Mouse (Mus musculus) frontal cortex, adult (tissue): ENCODE measurements at regions not wholly inside any gene's neighbourhood (a gene's known extent, or its start where the extent isn't known, plus 50 kb on each side); places are given as distances from the start of the nearest gene placed in this dataset.
A peak's percentile ranks its signal among the peaks of the same experiment; 100 is the strongest.

ENCODE experiments used
- ATAC-seq: cut with Nextera tagmentation; 2 replicates; pipeline ENCODE4 v1.9.2; 2017; ENCODE audit warnings: mild to moderate bottlenecking, moderate library complexity, mixed read lengths; ENCODE audit not compliant: low TSS enrichment

DNA sequence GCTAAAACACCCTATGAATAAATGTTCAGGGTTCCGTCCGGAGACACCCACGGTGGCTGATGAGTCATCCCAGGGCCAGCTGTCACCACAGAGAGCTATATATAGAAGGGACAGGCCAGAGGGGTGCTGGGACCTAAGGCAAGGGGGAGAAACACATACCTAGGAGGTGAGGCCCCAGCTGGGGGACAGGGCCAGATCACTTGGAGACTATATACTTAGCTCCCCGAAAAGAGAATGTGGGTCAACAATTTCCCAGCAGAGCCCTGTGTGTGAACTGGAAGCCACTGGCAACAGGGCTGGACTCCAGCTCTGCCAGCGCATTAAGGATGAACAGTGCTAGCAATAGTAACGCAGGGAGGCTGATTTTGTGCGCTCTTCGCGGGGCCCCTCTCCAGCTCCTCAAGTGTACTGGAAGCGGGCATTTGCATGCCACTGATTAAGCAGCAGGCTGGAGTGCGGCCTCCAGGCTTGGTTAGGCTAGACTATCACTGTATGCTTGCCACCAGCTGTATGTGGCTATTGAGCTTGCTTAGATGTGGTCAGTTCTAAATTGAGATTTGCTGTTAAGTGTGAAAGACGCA lies 320.4 kb downstream of the Bcor start:
- peak; percentile 81 for ATAC-seq

DNA sequence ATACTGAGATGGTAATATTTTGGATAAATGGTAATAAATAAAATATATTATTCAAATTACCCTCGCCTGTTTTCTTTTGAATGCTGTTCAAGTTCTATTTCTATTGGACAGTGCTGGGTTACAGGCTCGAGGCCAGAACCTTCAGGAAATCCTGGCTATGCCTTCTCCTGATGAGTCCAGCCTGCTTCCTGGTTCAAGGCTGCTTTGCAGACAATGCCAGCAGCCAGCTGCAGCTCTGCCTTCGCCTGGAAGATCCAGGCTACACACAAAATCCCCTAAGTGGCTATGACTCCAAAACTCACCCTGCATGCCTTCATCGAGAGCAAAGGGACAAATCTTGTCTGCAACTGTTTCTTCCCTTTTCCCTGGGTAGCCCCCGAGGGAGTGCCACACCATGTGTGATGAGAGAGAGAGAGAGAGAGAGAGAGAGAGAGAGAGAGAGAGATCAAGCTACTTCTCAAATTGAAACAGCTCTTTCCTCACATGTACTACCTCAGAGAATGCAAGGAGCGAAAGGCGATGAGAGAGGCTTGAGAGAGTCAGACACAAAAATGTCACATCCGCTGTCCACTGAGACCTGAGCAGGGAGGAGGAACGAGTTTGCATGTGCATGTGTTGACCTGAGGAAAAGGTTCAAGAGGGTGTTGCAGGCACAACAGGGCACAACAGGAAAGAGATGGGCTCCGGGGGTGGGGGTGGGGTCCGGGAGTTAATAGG lies 319.7 kb downstream of the Bcor start:
- no peak for ATAC-seq

DNA sequence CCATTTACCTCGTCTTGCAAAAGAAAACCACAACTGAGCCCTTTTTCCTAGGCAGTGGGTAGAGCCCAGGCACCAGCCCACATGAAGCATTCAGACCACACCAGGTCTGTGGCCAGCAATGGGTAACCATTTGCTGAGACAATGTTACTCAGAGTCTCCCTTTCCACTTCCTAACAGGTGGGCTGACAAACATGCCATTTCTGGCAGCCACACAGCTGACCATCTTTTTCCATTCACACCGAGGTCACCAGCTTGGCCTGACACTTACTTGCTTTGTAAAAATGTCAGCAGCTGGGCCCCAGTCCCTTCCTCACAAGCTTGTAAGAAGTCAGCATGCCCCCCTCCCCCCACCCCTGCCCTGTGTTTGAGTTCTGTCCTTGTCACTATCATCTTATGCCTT lies 314.6 kb downstream of the Bcor start:
- ATAC-seq, result no peak

- no peak for ATAC-seq
Measured at GRCm38 (mm10) chrX:11855910-11856309, 304.2 kb downstream of the Bcor start.

DNA sequence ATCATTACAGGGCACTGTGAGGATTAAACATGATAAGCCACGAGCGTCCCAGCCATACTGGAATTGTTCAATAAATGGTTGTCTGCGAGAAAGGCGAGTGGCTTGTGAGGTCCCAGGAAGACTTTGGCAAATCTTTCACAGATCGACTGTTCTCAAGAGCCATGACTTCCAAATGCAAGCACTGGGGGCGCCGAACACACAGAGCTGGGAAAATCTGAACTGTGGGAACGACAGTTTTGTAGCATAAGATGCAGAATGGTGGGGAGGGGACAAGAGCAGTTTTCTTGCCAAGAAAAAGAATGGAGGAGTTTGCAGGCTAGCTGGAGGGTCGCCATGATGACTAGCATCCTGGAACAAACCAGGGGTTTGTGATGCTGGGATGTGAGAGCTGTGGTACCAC lies 300.8 kb downstream of the Bcor start:
- no peak for ATAC-seq

- no peak for ATAC-seq
Measured at GRCm38 (mm10) chrX:11861119-11861708, 298.9 kb downstream of the Bcor start.

DNA sequence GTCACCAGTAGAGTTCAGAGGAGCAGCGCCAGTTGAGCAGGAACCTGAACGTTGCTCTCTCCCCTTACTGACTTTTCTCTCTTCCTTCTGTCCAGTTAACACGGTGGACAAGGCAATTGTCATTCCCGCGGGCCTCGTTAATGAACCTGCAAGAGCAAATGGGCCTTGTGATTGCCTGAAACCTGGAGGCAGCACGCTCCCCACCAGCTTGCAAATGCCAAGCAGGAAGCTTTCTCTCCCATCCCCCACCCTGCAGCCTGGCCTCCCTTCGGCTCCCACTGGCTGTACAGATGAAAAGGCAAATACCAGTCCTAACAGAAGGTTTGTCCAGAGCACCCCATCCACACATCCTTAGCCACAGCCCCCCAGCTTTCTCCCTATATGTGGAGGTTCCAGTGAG lies 298.3 kb downstream of the Bcor start:
- ATAC-seq, result no peak

DNA sequence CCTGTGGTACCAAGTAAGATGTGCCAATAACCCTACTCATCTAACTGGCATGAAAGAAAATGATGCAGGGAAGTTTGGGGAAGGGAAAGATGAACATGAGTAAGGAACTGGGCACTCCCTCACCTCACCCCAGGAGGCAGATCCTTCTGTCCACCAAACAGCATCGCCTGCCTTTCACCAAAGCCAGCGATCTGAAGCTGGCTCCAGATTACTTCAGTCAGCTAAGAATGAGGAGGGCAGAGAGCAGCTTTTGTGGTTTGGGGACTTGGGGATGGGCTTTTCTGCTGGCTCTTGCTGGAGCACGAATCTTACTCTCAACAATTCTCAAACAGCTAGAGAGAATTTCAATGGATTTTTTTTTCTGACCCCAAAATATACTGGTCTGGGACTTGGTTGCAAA lies 297.0 kb downstream of the Bcor start:
- no peak for ATAC-seq

DNA sequence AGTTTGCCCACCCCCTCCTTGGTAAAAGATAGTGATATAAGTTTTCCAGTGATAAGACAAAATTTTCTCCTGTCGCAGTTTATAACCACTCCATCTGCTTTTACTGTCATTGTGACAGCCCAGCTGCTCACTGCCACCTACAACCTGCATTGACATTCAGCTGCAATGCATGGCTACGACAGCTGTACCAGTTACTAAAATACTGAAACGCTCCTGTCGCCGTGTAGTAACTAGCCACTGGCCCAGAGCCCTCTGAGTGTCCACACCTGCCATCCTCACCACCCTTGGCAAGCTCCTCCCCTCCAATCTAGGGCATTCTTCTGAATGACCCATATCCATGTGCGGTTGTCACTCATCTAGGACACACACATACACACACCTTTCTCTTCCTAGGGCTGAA lies 286.2 kb downstream of the Bcor start:
- 0 out of 2 replicates have a peak, but pooled peaks have one; percentile 44 for ATAC-seq

- ATAC-seq, result no peak
Measured at GRCm38 (mm10) chrX:11876636-11877035, 283.5 kb downstream of the Bcor start.

DNA sequence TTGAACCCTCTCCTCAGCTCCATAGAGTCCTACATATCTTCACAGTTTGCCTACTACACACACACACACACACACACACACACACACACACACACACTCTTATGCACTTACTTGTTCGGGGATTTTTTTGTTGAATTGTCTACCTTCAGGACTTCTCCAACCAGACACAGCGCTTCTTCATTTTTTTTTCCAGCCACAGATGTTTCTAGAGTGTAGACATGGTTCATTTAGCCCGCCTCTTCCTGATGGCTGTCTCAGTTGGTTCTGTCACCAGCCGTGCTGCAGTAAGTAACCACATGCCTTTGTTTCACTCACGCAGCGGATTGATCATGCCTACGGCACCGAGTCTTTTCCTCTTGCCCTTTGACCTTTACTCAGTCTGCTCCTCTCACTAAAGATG lies 282.1 kb downstream of the Bcor start:
- ATAC-seq, result no peak

- ATAC-seq, result no peak
Measured at GRCm38 (mm10) chrX:11880972-11881371, 279.2 kb downstream of the Bcor start.

DNA sequence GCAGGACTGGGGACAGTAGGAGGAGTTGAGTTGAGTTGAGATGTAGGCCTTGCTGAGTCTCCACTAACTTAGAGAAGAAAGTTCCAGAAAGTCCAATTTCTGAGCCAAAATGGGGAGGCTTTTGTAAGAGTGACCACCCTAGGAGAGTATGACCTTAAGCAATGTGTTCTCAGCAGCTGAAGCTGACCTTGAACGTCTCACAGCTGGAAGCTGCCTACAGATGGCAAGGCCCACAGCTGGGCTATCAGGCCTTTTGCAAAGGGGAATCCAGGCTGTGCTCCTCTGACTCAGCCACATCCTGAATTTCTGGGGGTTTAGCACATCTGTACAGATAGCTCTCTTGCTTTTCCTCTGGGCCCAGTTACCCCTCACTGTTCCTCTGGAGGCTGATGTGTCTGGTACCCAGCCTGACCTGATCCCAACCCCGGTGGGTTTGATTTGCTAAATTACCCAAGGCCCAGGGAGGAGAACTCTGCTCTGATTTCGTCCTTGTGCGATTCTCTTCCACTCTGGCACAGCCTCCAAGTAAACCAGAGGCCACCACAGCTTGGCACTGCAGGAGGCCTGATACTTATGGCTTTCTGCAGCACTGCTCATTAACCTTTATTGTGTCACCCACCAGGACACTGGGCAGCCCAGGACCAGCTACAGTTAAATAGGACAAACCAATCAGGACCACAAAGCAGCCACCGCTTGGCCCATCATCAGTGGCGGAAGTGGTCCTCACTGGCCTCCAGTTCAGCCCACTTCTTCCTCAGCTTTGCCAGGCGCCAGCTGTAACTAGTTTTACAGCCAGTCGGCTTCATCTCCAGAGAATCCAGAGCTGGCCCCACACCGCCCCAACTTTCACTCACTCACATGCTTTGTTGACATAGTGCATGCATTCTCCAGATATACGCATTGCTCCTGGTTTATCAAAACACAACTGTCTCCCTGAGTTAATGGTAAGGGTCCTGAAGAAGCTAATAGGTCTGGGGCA lies 276.1 kb downstream of the Bcor start:
- no peak for ATAC-seq

GRCm38 (mm10) chrX:11892396-11892795 lies 267.8 kb downstream of the Bcor start:
- ATAC-seq, result no peak

- no peak for ATAC-seq
Measured at GRCm38 (mm10) chrX:11893606-11894279, 266.4 kb downstream of the Bcor start.

DNA sequence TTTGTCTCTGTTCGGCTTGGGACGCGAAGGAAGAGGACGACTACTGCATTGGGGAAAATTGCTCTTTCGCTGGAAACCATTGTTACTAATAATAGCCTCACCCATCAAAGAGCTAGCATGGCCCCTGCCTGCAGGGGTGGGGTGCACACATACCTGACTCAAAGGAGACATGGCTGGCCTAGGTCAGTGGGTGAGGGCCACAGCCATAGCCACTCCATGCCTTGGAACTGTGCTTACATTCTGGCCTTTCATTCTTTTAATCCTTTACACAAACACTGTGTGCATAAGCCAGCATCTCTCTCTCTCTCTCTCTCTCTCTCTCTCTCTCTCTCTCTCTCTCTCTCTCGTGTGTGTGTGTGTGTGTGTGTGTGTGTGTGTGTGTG lies 265.9 kb downstream of the Bcor start:
- ATAC-seq, result no peak

DNA sequence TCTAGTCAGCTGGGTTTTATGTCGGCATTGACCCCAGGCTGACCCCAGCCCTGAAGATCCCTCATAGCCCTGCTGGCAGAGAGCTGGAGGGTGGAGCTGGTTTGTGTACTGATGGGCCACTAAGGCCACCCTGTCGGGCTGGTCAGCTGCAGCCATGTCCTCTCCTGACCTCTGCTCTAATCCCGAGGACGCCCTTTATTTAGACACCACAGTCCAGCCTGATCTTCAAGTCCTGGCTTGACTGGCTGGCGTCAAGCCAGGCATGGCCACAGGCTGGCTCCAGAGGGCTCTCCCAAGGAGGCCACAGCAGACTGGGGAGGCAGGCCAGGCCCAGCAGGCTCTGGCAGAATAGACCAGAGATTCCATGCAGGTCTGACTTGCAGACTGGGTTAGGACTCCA lies 264.8 kb downstream of the Bcor start:
- no peak for ATAC-seq

DNA sequence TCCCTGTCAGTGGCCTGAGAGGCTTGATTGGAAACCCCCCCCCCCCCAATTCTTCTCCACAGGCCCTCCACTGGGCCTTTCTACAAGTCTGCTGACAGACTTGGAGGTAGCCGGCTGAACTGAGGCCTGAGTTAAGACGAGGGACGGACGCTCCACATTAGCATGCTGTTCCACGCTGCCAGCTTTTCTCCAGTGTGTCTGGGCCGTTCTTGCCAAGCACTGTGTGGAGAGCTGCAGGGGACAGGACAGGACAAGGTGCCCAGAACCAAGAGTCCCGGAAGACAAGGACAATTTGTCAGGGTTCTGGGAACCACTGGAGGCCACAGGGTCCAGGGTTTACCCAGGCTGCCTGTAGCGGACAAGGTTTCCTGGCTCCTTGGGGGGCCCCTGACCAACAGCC lies 261.9 kb downstream of the Bcor start:
- no peak for ATAC-seq

GRCm38 (mm10) chrX:11899051-11899450 lies 261.1 kb downstream of the Bcor start:
- ATAC-seq, result no peak

GRCm38 (mm10) chrX:11899914-11900313 lies 260.2 kb downstream of the Bcor start:
- ATAC-seq, result no peak

- ATAC-seq, result no peak
Measured at GRCm38 (mm10) chrX:11901791-11902190, 258.4 kb downstream of the Bcor start.
